Mouse (Mus musculus): ENCODE data around the gene Golt1a. TPM values are rescaled to one million over a fixed set of nuclear protein-coding genes. Genes with fewer than 3 reads are reported as not detected.

Golt1a gene
- polyA plus RNA-seq, 2 experiments = 2.8 to 8.0 TPM

- TF ChIP-seq EP300 (IDR thresholded peaks at IDR 0.05; ENCODE audit: low read depth) (no peak), CTCF (IDR thresholded peaks at IDR 0.05; ENCODE audit: low read depth) (no peak)
- Histone ChIP-seq H3K9me3 (ENCODE audit: control insufficient read depth, low read length) (no peaks in the 10 kb centered on the region), H3K4me2 (ENCODE audit: low read depth) (no peak overlapping the region), H3K9ac (replicated peaks) (no peak overlapping the region), H3K36me3 (replicated peaks; ENCODE audit: control insufficient read depth, insufficient read depth, low read depth) (no peaks in the 10 kb centered on the region), H3K4me3 (ENCODE audit: insufficient read depth in 1 of 2, low read depth in 2 of 2, low read length in 2 of 2) (no peak overlapping the region), H3K27ac (no peak overlapping the region), H3K4me1 (replicated peaks; ENCODE audit: control insufficient read depth in 2 of 2, insufficient read depth in 2 of 2, low read length in 1 of 2) (no peaks in the 10 kb centered on the region), H3K27me3 (ENCODE audit: control insufficient read depth, insufficient read depth, low read length) (no peaks in the 10 kb centered on the region)
- 72% methylated on average over 7 of the region's 7 CpGs for WGBS (ENCODE audit: insufficient replicate concordance)
- ATAC-seq (ENCODE audit: insufficient read depth) = no peak
- DNase-seq (ENCODE audit: low read depth in 3 of 3, low spot score in 3 of 3) = no peak
Measured at GRCm38 (mm10) chr1:133285907-133286306, 23.7 kb upstream of the Golt1a start.

- WGBS (ENCODE audit: insufficient replicate concordance) = 67% methylated on average over 4 of the region's 4 CpGs
- Histone ChIP-seq H3K36me3 (replicated peaks; ENCODE audit: control insufficient read depth, insufficient read depth, low read depth) (no peaks in the 10 kb centered on the region), H3K27me3 (ENCODE audit: control insufficient read depth, insufficient read depth, low read length) (no peaks in the 10 kb centered on the region), H3K27ac (no peak overlapping the region), H3K4me3 (ENCODE audit: insufficient read depth in 1 of 2, low read depth in 2 of 2, low read length in 2 of 2) (no peak overlapping the region), H3K9me3 (ENCODE audit: control insufficient read depth, low read length) (no peaks in the 10 kb centered on the region), H3K9ac (replicated peaks) (no peak overlapping the region), H3K4me1 (replicated peaks; ENCODE audit: control insufficient read depth in 2 of 2, insufficient read depth in 2 of 2, low read length in 1 of 2) (no peaks in the 10 kb centered on the region), H3K4me2 (ENCODE audit: low read depth) (no peak overlapping the region)
- no peak for ATAC-seq (ENCODE audit: insufficient read depth)
- DNase-seq (ENCODE audit: low read depth in 3 of 3, low spot score in 3 of 3) = no peak
- no peak for TF ChIP-seq EP300 (IDR thresholded peaks at IDR 0.05; ENCODE audit: low read depth)
- TF ChIP-seq CTCF (IDR thresholded peaks at IDR 0.05; ENCODE audit: low read depth) = no peak
Measured at GRCm38 (mm10) chr1:133287051-133287450, 22.5 kb upstream of the Golt1a start.

GRCm38 (mm10) chr1:133287880-133288279 lies 21.7 kb upstream of the Golt1a start:
- 78% methylated on average over 12 of the region's 12 CpGs for WGBS (ENCODE audit: insufficient replicate concordance)

GRCm38 (mm10) chr1:133291888-133292287 lies 17.7 kb upstream of the Golt1a start:
- ATAC-seq (ENCODE audit: insufficient read depth) (no peak), DNase-seq (ENCODE audit: low read depth in 3 of 3, low spot score in 3 of 3) (no peak)
- TF ChIP-seq CTCF (IDR thresholded peaks at IDR 0.05; ENCODE audit: low read depth) (no peak), EP300 (IDR thresholded peaks at IDR 0.05; ENCODE audit: low read depth) (no peak)
- 71% methylated on average over 6 of the region's 6 CpGs for WGBS (ENCODE audit: insufficient replicate concordance)
- H3K4me2 ChIP-seq (ENCODE audit: low read depth) = no peak overlapping the region
- no peak overlapping the region for H3K27ac ChIP-seq
- no peaks in the 10 kb centered on the region for H3K36me3 ChIP-seq (replicated peaks; ENCODE audit: control insufficient read depth, insufficient read depth, low read depth)
- no peak overlapping the region for H3K9ac ChIP-seq (replicated peaks)
- no peaks in the 10 kb centered on the region for H3K4me1 ChIP-seq (replicated peaks; ENCODE audit: control insufficient read depth in 2 of 2, insufficient read depth in 2 of 2, low read length in 1 of 2)
- H3K9me3 ChIP-seq (ENCODE audit: control insufficient read depth, low read length) = no peaks in the 10 kb centered on the region
- H3K27me3 ChIP-seq (ENCODE audit: control insufficient read depth, insufficient read depth, low read length) = no peaks in the 10 kb centered on the region
- no peak overlapping the region for H3K4me3 ChIP-seq (ENCODE audit: insufficient read depth in 1 of 2, low read depth in 2 of 2, low read length in 2 of 2)

More at GRCm38 (mm10) chr1:133287880-133288279, 21.7 kb upstream of the Golt1a start:
- TF ChIP-seq CTCF (IDR thresholded peaks at IDR 0.05; ENCODE audit: low read depth) (no peak), EP300 (IDR thresholded peaks at IDR 0.05; ENCODE audit: low read depth) (no peak)
- Histone ChIP-seq H3K9me3 (ENCODE audit: control insufficient read depth, low read length) (no peaks in the 10 kb centered on the region), H3K9ac (replicated peaks) (no peak overlapping the region), H3K4me2 (ENCODE audit: low read depth) (no peak overlapping the region), H3K4me3 (ENCODE audit: insufficient read depth in 1 of 2, low read depth in 2 of 2, low read length in 2 of 2) (no peak overlapping the region), H3K4me1 (replicated peaks; ENCODE audit: control insufficient read depth in 2 of 2, insufficient read depth in 2 of 2, low read length in 1 of 2) (no peaks in the 10 kb centered on the region), H3K36me3 (replicated peaks; ENCODE audit: control insufficient read depth, insufficient read depth, low read depth) (no peaks in the 10 kb centered on the region), H3K27ac (no peak overlapping the region), H3K27me3 (ENCODE audit: control insufficient read depth, insufficient read depth, low read length) (no peaks in the 10 kb centered on the region)
- no peak for ATAC-seq (ENCODE audit: insufficient read depth)
- peak in 1 of 3 experiments; percentile 5 for DNase-seq (ENCODE audit: low read depth in 3 of 3, low spot score in 3 of 3)

- Histone ChIP-seq H3K4me3 (ENCODE audit: insufficient read depth in 1 of 2, low read depth in 2 of 2, low read length in 2 of 2) (no peak overlapping the region), H3K9ac (replicated peaks) (no peak overlapping the region), H3K27ac (no peak overlapping the region), H3K27me3 (ENCODE audit: control insufficient read depth, insufficient read depth, low read length) (no peaks in the 10 kb centered on the region), H3K36me3 (replicated peaks; ENCODE audit: control insufficient read depth, insufficient read depth, low read depth) (no peaks in the 10 kb centered on the region), H3K4me1 (replicated peaks; ENCODE audit: control insufficient read depth in 2 of 2, insufficient read depth in 2 of 2, low read length in 1 of 2) (no peaks in the 10 kb centered on the region), H3K9me3 (ENCODE audit: control insufficient read depth, low read length) (no peaks in the 10 kb centered on the region), H3K4me2 (ENCODE audit: low read depth) (no peak overlapping the region)
- DNase-seq (ENCODE audit: low read depth in 3 of 3, low spot score in 3 of 3) (no peak), ATAC-seq (ENCODE audit: insufficient read depth) (no peak)
- TF ChIP-seq CTCF (IDR thresholded peaks at IDR 0.05; ENCODE audit: low read depth) (no peak), EP300 (IDR thresholded peaks at IDR 0.05; ENCODE audit: low read depth) (no peak)
Measured at GRCm38 (mm10) chr1:133292608-133293007, 17.0 kb upstream of the Golt1a start.

All from liver, embryonic 14.5 days (tissue).